Mouse (Mus musculus) lung, postnatal 0 days (tissue): ENCODE data around the gene Rsph1.

Source experiments
- CTCF ChIP-seq: IDR thresholded peaks from 2 replicates; pipeline ENCODE4 v1.5.1; 2016; ENCODE audit warnings: antibody characterized with exemption, mild to moderate bottlenecking
- EP300 ChIP-seq: IDR thresholded peaks from 2 replicates; pipeline ENCODE4 v1.6.1; 2016; ENCODE audit warnings: antibody characterized with exemption, mild to moderate bottlenecking, control low read depth

GRCm38 (mm10) chr17:31276207-31276921, 819 bp downstream of the Rsph1 start:
- TF ChIP-seq CTCF (no peak), EP300 (no peak)
